Mouse (Mus musculus) monocyte, adult 2 months (primary cell): Measurements from ENCODE around the gene Sgcd.

Experiments
- DNase-seq, 2 experiments: peaks; one replicate each; pipeline ENCODE4 v3.0.0; 2022; ENCODE audit warnings: low spot score in 2 of 2, low read depth in 1 of 2

Gene Sgcd

DNA sequence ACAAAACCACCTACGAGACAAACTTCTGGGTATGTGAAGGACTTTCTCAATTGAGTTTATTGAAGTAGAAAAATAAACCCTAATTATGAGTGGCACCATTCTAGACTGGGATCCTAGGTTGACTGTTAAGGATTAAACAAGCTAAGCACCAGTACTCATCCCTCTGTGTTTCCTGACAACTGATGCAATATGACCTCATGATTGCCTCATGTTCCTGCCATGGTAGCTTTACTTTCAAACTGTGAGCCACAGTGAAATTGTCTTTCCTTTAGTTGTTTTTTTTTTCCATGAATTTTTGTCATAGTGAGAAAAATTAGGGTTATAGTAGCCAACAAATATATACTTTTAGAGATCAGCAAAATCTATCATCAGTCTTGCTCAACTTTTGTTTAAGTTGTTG is 689.0 kb downstream of the Sgcd start:
- no peak for DNase-seq

DNA sequence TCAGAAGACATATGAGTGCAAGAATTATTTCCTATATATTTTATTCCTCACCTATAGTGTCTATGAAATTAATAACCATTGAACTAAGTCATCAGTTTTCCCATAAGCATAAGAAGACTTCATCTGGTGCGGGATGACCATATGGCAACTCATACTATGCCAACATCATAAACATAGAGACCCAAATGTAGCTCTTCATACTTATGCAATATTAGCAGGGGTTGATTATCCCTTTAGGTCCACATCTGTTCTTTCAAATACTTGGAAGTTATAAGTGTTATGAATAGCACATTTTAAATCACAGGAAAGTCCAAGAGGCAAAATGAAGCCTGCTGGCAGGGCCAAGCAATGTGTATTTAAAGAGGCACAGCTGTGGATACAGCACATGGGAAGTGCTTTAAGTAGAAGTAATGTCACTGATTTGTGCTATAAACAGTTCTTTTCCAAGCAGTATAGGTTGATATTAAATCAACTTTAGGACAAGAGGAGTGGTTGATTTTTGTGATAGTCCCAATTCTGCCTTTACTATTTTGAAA is 690.9 kb downstream of the Sgcd start:
- DNase-seq = no peak

DNA sequence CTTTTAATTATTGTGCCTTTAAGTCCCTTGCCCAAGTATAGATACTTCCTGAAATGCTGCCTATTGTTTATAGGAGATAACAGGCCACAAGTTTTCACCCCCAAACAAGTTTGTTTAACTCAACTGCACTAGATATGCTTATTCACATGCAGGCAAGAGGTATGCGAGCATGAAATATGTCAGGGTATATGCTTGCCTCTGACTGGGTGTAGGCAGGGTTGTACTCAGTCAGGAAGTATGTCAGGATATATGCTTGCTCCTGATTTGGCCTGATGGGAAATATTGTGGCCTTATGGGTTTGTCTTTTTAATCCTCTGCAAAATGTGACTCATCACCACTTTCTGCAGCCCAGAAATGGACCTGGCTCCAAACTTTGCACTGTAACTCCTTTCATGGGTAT is 694.0 kb downstream of the Sgcd start:
- no peak for DNase-seq

DNA sequence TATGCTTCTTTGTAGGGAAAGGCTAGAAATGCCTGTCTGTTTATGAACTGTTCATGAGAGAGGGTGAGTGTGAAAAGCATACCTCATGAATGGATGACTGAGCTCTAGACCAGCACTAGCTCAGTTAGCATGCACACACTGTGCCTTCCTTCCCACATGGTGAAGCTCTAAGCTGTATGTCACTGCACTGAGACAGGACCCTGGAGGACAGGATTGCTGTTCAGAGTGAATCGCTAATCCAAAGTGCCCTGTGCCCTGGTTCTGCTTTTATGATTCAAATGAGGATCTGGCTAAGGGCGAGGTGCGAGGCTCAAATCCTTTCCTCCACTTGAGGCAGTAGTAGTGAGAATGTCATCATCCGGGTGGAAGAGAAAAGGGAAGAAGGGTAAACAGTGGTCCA is 712.2 kb downstream of the Sgcd start:
- DNase-seq = no peak

DNA sequence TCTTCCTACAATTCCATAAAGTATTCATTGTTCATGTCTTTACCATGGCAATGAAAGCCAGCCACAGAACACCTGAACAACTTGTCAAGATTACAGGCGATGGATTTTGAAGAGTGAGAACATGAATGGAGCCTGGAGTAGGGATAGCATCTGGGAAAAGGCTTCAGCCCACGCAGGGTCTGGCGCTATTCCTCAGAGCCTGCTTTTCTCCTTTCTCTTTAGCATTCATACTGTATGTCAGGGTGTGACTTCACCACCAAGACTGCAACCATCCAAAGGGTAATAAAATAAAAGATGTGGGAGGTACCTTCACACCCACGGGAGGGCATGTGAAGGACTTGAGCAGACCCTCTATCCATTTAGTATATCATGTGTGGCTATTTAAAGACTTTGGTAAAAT is 720.2 kb downstream of the Sgcd start:
- no peak for DNase-seq

DNA sequence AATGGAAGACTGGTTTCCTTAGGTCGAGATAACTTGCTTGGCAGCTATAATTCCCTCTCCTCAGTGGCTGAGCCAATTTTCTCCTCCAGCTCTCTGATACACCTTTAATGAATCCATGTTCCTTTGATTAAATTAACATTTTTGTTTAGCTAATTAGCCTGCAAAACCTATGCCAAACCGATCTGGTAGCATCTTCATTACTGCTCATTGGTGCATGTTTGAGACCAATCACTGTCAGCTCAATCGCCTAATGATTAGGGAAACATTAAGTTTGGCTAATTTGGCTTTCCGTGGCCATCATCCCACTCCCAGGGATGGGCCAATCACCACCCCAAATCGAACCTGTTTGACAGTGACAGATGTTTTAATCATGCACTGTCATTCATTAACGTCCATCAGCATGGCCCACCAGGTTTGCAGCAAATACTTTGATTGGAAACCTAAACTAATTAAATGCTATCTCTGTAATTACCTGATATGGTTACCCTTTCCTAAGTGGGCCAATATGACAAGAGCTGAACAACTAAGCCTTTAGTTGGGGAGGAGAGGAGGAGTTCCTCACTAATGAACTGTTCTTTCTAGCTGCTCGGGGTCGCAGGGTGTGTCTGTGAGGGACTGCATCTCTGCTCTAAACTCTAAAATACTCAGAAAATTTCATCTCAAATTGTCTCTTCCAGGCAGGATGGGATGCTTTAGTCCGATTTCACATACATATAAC is 724.3 kb downstream of the Sgcd start:
- no peak for DNase-seq

- no peak for DNase-seq
These were observed 738.5 kb downstream of the Sgcd start for GRCm38 (mm10) chr11:47250301-47250700.

GRCm38 (mm10) chr11:47248345-47248893 is 740.4 kb downstream of the Sgcd start:
- DNase-seq = no peak

- DNase-seq = no peak
These were observed 740.9 kb downstream of the Sgcd start for GRCm38 (mm10) chr11:47247703-47248344.

DNA sequence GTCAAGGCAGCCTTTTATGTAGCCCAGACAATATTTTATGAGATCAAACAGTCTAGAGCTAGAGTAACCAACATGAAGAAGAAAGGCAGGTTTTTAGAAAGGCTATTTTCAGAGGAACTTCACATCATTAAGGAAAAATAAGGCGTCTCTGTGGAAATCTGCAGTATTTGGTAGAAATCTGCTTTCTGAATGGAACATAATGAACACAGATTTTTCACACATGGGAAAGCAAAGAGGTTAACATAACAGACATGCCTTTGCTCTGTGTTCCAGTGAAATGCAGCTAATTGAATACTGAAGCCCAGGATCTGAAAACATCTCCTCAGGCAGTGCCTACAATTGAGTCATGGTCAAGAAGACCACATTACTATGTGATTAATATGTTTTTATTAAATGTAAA is 746.4 kb downstream of the Sgcd start:
- DNase-seq = no peak

- no peak for DNase-seq
These were observed 760.5 kb downstream of the Sgcd start for GRCm38 (mm10) chr11:47228222-47228621.

DNA sequence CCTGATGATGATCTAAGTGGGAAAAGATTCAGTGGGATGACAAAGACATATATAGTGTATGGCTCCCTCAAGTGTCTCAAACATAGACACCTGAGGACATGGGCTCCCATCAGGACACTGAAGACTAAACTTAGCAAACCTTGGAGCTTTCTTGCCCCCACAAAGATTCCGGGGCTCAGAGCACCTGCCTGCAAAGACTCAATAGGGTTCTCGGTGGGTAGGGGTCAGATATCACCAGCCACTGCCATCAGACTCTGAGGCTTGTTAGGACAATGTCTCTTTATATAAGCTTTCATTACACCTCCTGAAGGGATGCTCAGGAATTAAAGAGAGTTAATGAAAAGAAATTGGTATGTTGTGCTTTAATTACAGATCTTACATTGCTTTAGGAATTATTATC is 764.6 kb downstream of the Sgcd start:
- DNase-seq = no peak

GRCm38 (mm10) chr11:47211531-47211930 is 777.2 kb downstream of the Sgcd start:
- DNase-seq = no peak

DNA sequence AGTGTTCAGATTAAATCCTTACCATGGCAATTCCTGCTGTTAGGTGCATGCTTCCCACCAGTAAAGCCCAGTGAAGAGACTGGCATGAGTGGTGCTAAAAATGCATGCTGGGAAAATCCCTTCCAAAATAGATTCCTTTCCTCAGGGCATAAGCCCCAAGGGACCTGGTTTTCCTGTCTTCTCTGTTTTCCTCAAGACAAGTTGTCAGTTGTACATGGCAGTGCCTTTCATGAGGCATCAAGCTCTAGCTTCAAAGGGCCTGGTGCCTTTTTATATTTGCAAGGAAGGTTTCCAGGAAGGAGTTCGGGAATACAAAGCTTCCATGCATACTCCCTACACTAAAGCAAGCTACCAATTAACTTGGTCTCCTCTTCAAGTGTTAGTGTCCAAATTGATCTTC is 782.3 kb downstream of the Sgcd start:
- no peak for DNase-seq

DNA sequence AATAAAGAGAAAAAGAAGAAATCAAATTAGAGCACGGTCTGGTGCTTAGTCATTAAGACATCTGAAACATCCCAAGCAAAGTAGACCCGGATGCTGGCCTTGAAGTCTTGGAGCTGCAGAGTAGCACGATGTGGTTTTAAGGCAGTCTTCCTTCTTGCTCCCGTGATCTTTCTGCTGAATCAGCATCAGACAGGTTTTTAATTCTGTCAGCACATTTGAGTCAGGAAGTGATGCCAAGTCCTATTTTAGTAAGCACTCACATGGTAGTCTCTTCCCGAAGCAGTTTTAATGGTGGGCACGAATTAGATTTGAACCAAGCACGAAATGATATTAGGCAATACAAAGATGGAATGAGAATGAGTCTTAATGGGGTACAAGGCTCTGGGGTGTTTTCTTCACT is 789.7 kb downstream of the Sgcd start:
- DNase-seq = no peak

DNA sequence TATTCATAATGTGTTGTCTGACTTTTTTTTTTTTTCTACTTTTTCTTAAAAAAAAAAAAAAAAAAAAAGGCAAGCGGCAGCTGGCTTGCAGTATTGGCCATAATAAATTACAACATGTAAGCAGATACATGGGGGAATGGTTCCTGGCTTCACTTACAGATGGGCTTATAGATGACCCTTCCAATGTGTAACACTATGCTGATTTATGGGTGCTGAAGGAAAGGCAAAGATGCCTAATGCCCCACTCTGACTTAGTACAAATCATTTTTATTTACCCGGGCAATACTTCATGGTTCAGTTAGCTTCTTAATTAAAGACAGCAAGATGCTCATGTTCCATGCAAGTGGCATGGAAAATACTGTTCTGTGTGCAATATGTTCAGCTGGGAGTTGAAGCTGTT is 800.2 kb downstream of the Sgcd start:
- no peak for DNase-seq

- no peak for DNase-seq
These were observed 813.8 kb downstream of the Sgcd start for GRCm38 (mm10) chr11:47174977-47175376.

DNA sequence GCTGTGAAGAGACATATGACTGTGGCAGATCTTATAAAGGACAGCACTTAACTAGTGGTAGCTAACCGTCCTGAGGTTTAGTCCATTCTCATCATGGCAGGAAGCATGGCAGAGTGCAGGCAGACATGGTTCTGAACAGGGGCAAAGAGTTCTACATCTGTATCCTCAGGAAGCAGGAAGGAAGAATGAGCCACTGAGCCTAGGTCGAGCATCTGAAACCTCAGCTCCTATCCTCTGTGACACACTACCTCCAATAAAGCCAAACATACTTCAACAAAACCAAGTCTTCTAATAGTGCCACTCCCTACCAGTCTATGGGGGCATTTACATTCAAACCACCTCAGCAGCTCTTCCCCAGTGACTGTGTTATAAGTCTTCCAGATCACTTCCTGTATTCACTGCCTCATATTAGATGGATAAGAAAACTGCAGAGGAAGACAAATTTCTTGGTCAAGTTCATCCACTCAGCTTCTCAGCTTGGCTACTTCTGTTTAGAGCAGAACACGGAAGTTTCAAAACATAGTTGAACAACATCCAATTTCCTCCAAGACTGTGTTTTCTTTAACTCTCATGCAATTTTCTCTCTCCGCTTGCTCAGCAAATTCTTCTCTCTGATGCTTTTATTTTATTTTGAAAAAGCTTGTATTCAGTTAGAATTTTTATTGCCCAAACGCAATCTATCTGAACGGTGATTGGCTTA is 817.7 kb downstream of the Sgcd start:
- no peak for DNase-seq

DNA sequence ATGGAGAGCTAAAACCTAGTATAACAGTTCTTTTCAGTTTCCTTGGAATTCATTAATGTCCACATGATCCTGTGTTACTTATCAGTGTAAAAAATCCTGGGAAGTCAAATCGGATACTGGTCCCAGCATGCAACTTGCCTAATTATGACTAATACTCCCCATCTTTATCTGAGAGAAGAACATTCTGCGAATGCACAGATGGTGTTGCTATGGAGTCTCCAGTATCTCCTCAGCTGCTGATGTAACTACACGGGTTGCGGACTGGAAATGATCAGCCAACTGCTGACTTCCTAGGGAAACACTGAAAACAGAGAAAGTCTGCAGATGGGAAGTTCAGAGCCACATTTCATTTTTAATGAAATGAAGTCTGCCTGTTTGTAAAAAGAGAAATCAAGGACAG is 821.4 kb downstream of the Sgcd start:
- DNase-seq = no peak

DNA sequence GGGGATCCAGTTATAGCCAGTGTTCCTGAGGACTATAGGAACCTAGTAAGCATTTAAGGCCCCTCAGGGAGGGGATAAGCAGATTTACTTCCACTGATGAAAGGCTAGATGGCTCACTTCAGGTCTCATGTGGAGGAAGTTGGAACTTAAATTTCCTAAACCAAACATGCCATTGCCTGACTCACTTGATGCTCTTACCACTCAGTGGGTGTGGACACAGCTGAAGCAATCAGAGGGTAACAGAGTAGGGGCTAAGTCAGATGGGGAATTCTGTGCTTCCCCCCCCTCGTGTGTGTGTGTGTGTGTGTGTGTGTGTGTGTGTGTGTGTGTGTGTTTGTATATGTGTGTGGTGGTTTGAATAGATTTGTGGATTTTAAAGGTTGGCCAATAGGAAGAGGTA is 830.7 kb downstream of the Sgcd start:
- DNase-seq = no peak

GRCm38 (mm10) chr11:47156730-47157693 is 831.8 kb downstream of the Sgcd start:
- DNase-seq = no peak
